Mouse (Mus musculus) kidney, embryonic 14.5 days (tissue): ENCODE results near the gene Mlana. TPM values are rescaled to one million over a fixed set of nuclear protein-coding genes. Genes with fewer than 3 reads are reported as not detected.

Experiments used
- ATAC-seq: fragments of 200-750 bp; cut with Nextera tagmentation; 2 replicates; pipeline ENCODE4 v1.8.0; 2017; ENCODE audit warnings: moderate number of reproducible peaks, mild to moderate bottlenecking, moderate TSS enrichment, moderate library complexity; ENCODE audit not compliant: low FRiP score, low TSS enrichment
- H3K27ac ChIP-seq: fragments of 300-500 bp; sonication (generic); 2 replicates; pipeline ENCODE4 v1.5.1; 2014; ENCODE audit warnings: low read depth, mild to moderate bottlenecking, low read length, moderate library complexity, mixed read lengths
- H3K27me3 ChIP-seq: fragments of 300-500 bp; sonication (generic); 2 replicates; pipeline ENCODE4 v1.6.1; 2014; ENCODE audit warnings: mild to moderate bottlenecking, low read length; ENCODE audit not compliant: control insufficient read depth, insufficient read depth
- H3K36me3 ChIP-seq: fragments of 300-500 bp; sonication (generic); 2 replicates; pipeline ENCODE4 v1.6.1; 2014; ENCODE audit warnings: low read length, mixed read lengths; ENCODE audit not compliant: control insufficient read depth, insufficient read depth
- H3K4me1 ChIP-seq: fragments of 300-500 bp; sonication (generic); 2 replicates; pipeline ENCODE4 v1.6.1; 2014; ENCODE audit warnings: low read length, mixed read lengths; ENCODE audit not compliant: control insufficient read depth, insufficient read depth
- H3K4me2 ChIP-seq: fragments of 300-500 bp; sonication (generic); replicated peaks from 2 replicates; pipeline ENCODE4 v1.6.1; 2014; ENCODE audit warnings: low read depth, mild to moderate bottlenecking, low read length
- H3K4me3 ChIP-seq: fragments of 300-500 bp; sonication (generic); 2 replicates; pipeline ENCODE4 v1.5.1; 2014; ENCODE audit warnings: mild to moderate bottlenecking, low read length
- H3K9ac ChIP-seq: fragments of 300-500 bp; sonication (generic); 2 replicates; pipeline ENCODE4 v1.6.1; 2014; ENCODE audit warnings: low read depth, mild to moderate bottlenecking, low read length, moderate library complexity
- H3K9me3 ChIP-seq: fragments of 300-500 bp; sonication (generic); 2 replicates; pipeline ENCODE4 v1.6.1; 2016; ENCODE audit warnings: low read length; ENCODE audit not compliant: control insufficient read depth
- WGBS: fragments of 180-500 bp; shearing (Covaris S2); extraction: QIAGEN DNeasy Blood & Tissue Kit; methylation state at CpG from one replicate; pipeline ENCODE4 v1.1.7; 2014; 5-methylcytosine and 5-hydroxymethylcytosine counted together
- polyA plus RNA-seq: library from polyadenylated mRNA; unstranded; fragments of >200 nt; fragmentation: Nextera tagmentation; extraction: Ambion mirVana; gene quantifications from 2 replicates; pipeline ENCODE4 v1.2.1, GENCODE M21; 2014

Gene Mlana
- polyA plus RNA-seq, result not detected in 2 replicates

DNA sequence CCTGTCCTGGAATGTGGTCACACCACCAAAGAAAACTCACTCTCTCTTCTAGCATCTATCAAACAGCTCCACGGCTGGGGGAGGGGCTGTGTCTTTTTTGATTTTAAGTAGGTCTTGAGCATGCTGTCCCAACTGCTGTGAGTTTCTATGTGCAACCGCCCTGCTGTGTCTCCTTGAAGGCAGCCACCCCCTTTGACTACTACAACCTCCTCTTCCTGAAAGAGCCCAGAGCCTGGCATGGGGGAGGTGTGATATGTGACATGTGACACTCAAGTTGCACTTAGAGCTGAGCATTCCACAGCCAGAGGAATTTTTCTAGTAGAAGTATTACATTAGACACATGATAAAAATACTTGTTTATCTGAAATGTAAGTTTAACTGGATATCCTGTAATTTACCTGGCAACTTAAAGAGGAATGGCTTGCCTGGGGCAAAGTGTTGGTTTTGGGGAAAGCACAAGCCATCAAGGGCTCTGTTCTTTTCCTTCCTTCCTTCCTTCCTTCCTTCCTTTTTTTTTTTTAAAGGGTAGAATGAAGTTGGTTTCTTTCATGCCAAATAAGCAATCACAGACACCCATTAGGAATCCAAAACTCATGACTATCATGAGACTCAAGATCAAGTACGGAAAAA, at the start of gene Mlana:
Mlana (plus strand) TSS at position 580 of the 630 bp plus-strand sequence.
- Histone ChIP-seq H3K4me2 (no peak within 1 kb of the TSS), H3K36me3 (no peaks in the 10 kb centered on the region), H3K4me3 (no peak within 1 kb of the TSS), H3K9me3 (peaks cover 2% of the 10 kb centered on the region; the same call in 1 of the 2 replicates), H3K27me3 (no peaks in the 10 kb centered on the region), H3K9ac (no peak within 1 kb of the TSS), H3K4me1 (no peaks in the 10 kb centered on the region), H3K27ac (no peak within 1 kb of the TSS)
- WGBS, result 49% methylated on average over 3 of the region's 3 CpGs
- ATAC-seq, result no peak

GRCm38 (mm10) chr19:29648550-29648914, 49.1 kb upstream of the Mlana start:
- H3K27me3 ChIP-seq, result no peaks in the 10 kb centered on the region
- 33% methylated on average over 4 of the region's 4 CpGs for WGBS
- no peak for ATAC-seq
- H3K9ac ChIP-seq, result no peak overlapping the region
- no peak overlapping the region for H3K4me2 ChIP-seq
- H3K9me3 ChIP-seq, result 0 out of 2 replicates have a peak, but pooled peaks cover 2% of the 10 kb centered on the region
- peaks cover 11% of the 10 kb centered on the region for H3K36me3 ChIP-seq
- no peaks in the 10 kb centered on the region for H3K4me1 ChIP-seq
- no peak overlapping the region for H3K27ac ChIP-seq
- H3K4me3 ChIP-seq, result peak overlapping the region; percentile 84; the same call in 1 of the 2 replicates

DNA sequence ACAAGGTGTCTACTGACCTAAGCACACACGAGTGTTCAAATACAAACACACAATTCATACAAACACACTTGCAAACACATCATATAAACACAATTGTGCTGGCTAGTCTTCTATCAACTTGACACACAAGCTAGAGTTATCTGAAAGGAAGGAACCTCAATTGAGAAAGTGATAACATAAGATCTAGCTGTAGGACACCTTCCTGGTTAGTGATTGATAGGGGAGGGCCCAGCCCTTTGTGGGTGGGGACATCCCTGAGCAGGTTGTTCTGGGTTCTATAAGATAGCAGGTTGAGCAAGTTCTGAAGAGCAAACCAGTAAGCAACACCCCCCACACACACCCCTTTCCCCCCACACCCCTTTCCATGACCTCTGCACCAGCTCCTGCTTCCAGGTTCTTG, 47.9 kb upstream of the Mlana start:
- ATAC-seq, result no peak
- H3K9ac ChIP-seq, result no peak overlapping the region
- peaks cover 9% of the 10 kb centered on the region for H3K36me3 ChIP-seq
- H3K4me3 ChIP-seq, result no peak overlapping the region
- no peaks in the 10 kb centered on the region for H3K4me1 ChIP-seq
- H3K4me2 ChIP-seq, result no peak overlapping the region
- no peaks in the 10 kb centered on the region for H3K27me3 ChIP-seq
- no peak overlapping the region for H3K27ac ChIP-seq
- 0 out of 2 replicates have a peak, but pooled peaks cover 2% of the 10 kb centered on the region for H3K9me3 ChIP-seq
- 96% methylated on average over 1 of the region's 1 CpGs for WGBS

GRCm38 (mm10) chr19:29653768-29654265, 43.8 kb upstream of the Mlana start:
- H3K9ac ChIP-seq, result no peak overlapping the region
- WGBS, result 86% methylated on average over 9 of the region's 9 CpGs
- H3K36me3 ChIP-seq, result no peaks in the 10 kb centered on the region
- no peaks in the 10 kb centered on the region for H3K4me1 ChIP-seq
- no peak for ATAC-seq
- H3K27ac ChIP-seq, result no peak overlapping the region
- H3K27me3 ChIP-seq, result no peaks in the 10 kb centered on the region
- no peak overlapping the region for H3K4me2 ChIP-seq
- no peaks in the 10 kb centered on the region for H3K9me3 ChIP-seq
- no peak overlapping the region for H3K4me3 ChIP-seq

DNA sequence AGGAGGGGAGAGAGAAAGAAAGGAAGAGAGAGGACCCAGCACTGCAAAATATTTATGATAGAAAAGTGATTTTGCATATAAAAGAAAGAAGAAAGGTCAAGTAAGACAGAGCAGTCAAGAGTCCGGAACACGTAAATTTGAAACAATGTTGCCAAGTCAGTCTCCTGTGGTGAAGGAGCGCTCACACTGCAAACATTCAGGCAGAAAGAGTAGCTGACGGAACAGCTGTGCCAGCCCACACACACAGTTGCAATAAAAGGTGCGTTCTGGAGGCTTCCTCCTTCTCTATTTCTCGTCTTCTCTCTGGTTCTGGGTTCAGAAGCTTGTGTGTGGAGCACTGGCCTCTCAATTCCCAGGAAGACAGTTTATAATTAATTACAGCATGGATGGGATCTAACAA, 42.5 kb upstream of the Mlana start:
- no peak for ATAC-seq
- Histone ChIP-seq H3K27me3 (no peaks in the 10 kb centered on the region), H3K27ac (no peak overlapping the region), H3K36me3 (no peaks in the 10 kb centered on the region), H3K4me3 (no peak overlapping the region), H3K4me1 (no peaks in the 10 kb centered on the region), H3K9me3 (no peaks in the 10 kb centered on the region), H3K4me2 (no peak overlapping the region), H3K9ac (no peak overlapping the region)
- WGBS, result 32% methylated on average over 6 of the region's 6 CpGs

GRCm38 (mm10) chr19:29656029-29656428, 41.6 kb upstream of the Mlana start:
- no peaks in the 10 kb centered on the region for H3K27me3 ChIP-seq
- no peak overlapping the region for H3K27ac ChIP-seq
- no peaks in the 10 kb centered on the region for H3K36me3 ChIP-seq
- 80% methylated on average over 4 of the region's 4 CpGs for whole genome bisulfite sequencing
- no peaks in the 10 kb centered on the region for H3K9me3 ChIP-seq
- H3K4me3 ChIP-seq, result no peak overlapping the region
- no peaks in the 10 kb centered on the region for H3K4me1 ChIP-seq
- no peak overlapping the region for H3K4me2 ChIP-seq
- no peak overlapping the region for H3K9ac ChIP-seq
- no peak for ATAC-seq

DNA sequence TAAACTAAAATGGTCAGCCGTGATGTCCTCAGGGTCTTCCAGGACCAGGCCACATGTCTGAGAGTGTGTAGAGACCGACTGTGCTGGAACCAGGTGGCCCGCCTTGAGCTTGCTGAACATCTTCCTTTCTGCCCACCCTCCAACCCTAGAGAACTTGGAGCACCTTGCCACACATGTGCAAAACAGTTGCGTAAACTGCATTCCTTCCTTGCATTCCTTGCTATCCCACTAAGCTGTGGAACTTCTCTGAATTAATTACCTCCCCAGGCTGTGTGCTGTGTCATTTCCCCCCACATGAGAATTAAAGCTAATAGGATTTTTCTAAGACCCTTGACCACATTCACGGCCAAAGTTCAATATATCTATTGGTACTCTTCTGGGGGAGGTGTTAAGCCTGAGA, 41.0 kb upstream of the Mlana start:
- H3K9me3 ChIP-seq, result no peaks in the 10 kb centered on the region
- no peaks in the 10 kb centered on the region for H3K27me3 ChIP-seq
- no peak for ATAC-seq
- no peak overlapping the region for H3K4me2 ChIP-seq
- 83% methylated on average over 5 of the region's 5 CpGs for WGBS
- no peak overlapping the region for H3K27ac ChIP-seq
- H3K4me1 ChIP-seq, result no peaks in the 10 kb centered on the region
- no peaks in the 10 kb centered on the region for H3K36me3 ChIP-seq
- no peak overlapping the region for H3K9ac ChIP-seq
- no peak overlapping the region for H3K4me3 ChIP-seq

DNA sequence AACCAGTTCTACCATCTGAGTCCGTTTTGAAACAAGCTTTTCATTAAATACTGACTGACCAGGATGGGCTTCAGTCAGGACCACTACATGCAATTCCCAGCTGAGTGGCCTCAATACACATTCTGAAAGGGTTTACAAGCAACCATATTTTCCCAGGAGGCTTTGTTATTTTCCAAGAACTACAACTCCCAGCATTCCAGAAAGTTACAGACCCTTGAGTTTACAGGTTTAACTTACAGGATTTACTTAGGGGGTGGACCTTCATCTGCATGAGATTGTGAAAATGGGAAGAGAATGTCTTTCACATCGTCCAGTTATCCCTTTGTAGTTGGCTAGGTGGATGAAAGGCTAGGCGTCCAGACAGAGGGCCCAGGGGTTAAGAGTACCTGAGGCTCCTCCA, 40.6 kb upstream of the Mlana start:
- WGBS, result 56% methylated on average over 3 of the region's 3 CpGs
- no peaks in the 10 kb centered on the region for H3K27me3 ChIP-seq
- H3K4me1 ChIP-seq, result no peaks in the 10 kb centered on the region
- no peak for ATAC-seq
- no peaks in the 10 kb centered on the region for H3K36me3 ChIP-seq
- no peaks in the 10 kb centered on the region for H3K9me3 ChIP-seq
- no peak overlapping the region for H3K9ac ChIP-seq
- no peak overlapping the region for H3K27ac ChIP-seq
- H3K4me3 ChIP-seq, result no peak overlapping the region
- no peak overlapping the region for H3K4me2 ChIP-seq

GRCm38 (mm10) chr19:29657558-29657957, 40.1 kb upstream of the Mlana start:
- H3K27me3 ChIP-seq, result no peaks in the 10 kb centered on the region
- WGBS, result 94% methylated on average over 2 of the region's 2 CpGs
- H3K4me3 ChIP-seq, result no peak overlapping the region
- H3K9ac ChIP-seq, result no peak overlapping the region
- H3K4me2 ChIP-seq, result no peak overlapping the region
- no peak overlapping the region for H3K27ac ChIP-seq
- no peaks in the 10 kb centered on the region for H3K9me3 ChIP-seq
- H3K4me1 ChIP-seq, result no peaks in the 10 kb centered on the region
- ATAC-seq, result no peak
- H3K36me3 ChIP-seq, result no peaks in the 10 kb centered on the region
